Mouse (Mus musculus): ENCODE measurements around the gene Vti1a. TPM values are rescaled to one million over a fixed set of nuclear protein-coding genes. Genes with fewer than 3 reads are reported as not detected.

Vti1a gene
- polyA plus RNA-seq, 1 experiment: 39.5 TPM

GRCm38 (mm10) chr19:55508965-55509364 is 192.9 kb downstream of the Vti1a start:
- TF ChIP-seq CTCF (IDR thresholded peaks at IDR 0.05; ENCODE audit: extremely low read depth, insufficient read depth, low read length) (no peak), POLR2A (IDR thresholded peaks at IDR 0.05; ENCODE audit: extremely low read depth, insufficient read depth, low read length) (no peak)
- Histone ChIP-seq H3K4me3 (ENCODE audit: insufficient read depth, low read length) (no peak overlapping the region), H3K27ac (ENCODE audit: insufficient read depth, low read length) (no peak overlapping the region), H3K4me1 (ENCODE audit: control insufficient read depth, insufficient read depth, low read length) (no peaks in the 10 kb centered on the region)

DNA sequence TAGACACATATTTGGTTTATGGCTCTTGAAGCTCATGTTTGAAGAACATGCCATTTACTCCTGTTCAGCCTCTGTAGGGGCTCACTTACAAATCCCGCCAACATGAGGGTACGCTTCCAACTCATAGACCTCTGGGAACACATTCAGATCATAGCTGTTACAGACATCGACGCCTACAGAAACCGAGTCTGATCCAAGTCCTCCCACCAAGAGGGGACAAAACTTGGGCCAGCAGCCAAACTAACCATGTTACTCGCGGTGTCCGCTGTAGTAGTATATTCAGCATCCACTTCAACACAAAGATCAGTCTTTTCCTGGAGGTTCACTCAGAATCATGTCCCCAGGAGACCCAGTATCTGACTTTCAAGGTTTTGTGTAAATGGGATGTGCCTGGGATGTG is 193.5 kb downstream of the Vti1a start:
- Histone ChIP-seq H3K4me1 (ENCODE audit: control insufficient read depth, insufficient read depth, low read length) (no peaks in the 10 kb centered on the region), H3K27ac (ENCODE audit: insufficient read depth, low read length) (no peak overlapping the region), H3K4me3 (ENCODE audit: insufficient read depth, low read length) (no peak overlapping the region)
- TF ChIP-seq CTCF (IDR thresholded peaks at IDR 0.05; ENCODE audit: extremely low read depth, insufficient read depth, low read length) (no peak), POLR2A (IDR thresholded peaks at IDR 0.05; ENCODE audit: extremely low read depth, insufficient read depth, low read length) (no peak)

DNA sequence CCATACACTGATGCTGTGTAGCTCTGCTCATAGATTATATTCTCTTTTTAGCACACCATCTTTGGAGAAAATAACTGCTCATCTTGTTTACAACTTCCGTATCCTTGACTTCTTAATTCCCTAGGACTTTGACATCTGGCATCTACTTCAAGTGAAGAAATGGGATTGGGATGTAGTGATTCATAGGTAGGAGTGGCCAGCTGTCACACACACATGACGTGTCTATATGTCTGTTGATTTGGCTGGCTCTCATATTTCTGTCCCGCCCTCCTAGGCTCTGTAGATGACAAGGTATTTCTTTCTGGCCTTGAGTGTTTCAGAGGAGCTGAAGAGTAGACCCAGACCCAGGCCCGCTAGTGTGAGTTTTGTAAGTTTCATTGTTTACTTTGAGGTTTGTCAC is 197.8 kb downstream of the Vti1a start:
- Histone ChIP-seq H3K4me3 (ENCODE audit: insufficient read depth, low read length) (no peak overlapping the region), H3K4me1 (ENCODE audit: control insufficient read depth, insufficient read depth, low read length) (no peaks in the 10 kb centered on the region), H3K27ac (ENCODE audit: insufficient read depth, low read length) (no peak overlapping the region)
- TF ChIP-seq CTCF (IDR thresholded peaks at IDR 0.05; ENCODE audit: extremely low read depth, insufficient read depth, low read length): no peak
- no peak for TF ChIP-seq POLR2A (IDR thresholded peaks at IDR 0.05; ENCODE audit: extremely low read depth, insufficient read depth, low read length)

GRCm38 (mm10) chr19:55520236-55520635 is 204.1 kb downstream of the Vti1a start:
- Histone ChIP-seq H3K4me1 (ENCODE audit: control insufficient read depth, insufficient read depth, low read length) (no peaks in the 10 kb centered on the region), H3K27ac (ENCODE audit: insufficient read depth, low read length) (no peak overlapping the region), H3K4me3 (ENCODE audit: insufficient read depth, low read length) (no peak overlapping the region)
- TF ChIP-seq POLR2A (IDR thresholded peaks at IDR 0.05; ENCODE audit: extremely low read depth, insufficient read depth, low read length): no peak
- no peak for TF ChIP-seq CTCF (IDR thresholded peaks at IDR 0.05; ENCODE audit: extremely low read depth, insufficient read depth, low read length)

DNA sequence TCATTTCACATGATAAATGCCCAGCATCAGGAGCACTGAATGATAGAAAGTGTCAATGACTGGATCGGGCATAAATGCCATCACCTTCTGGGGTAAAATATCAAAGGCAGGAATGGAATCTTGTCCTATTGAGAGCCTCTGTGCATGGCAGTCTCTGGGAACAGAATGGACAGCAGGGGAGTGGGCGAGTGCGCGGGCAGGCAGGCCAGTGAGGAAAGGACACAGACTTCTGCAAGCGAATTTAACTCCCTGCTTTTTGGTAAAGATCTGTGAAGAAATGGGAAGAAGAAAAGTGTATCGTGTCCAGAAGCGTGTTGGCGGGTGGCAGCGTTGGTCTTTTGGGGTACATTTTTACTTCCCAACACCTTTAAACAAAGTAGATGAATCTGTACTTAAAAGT is 207.2 kb downstream of the Vti1a start:
- Histone ChIP-seq H3K4me3 (ENCODE audit: insufficient read depth, low read length) (no peak overlapping the region), H3K4me1 (ENCODE audit: control insufficient read depth, insufficient read depth, low read length) (no peaks in the 10 kb centered on the region), H3K27ac (ENCODE audit: insufficient read depth, low read length) (no peak overlapping the region)
- TF ChIP-seq CTCF (IDR thresholded peaks at IDR 0.05; ENCODE audit: extremely low read depth, insufficient read depth, low read length): no peak
- no peak for TF ChIP-seq POLR2A (IDR thresholded peaks at IDR 0.05; ENCODE audit: extremely low read depth, insufficient read depth, low read length)

DNA sequence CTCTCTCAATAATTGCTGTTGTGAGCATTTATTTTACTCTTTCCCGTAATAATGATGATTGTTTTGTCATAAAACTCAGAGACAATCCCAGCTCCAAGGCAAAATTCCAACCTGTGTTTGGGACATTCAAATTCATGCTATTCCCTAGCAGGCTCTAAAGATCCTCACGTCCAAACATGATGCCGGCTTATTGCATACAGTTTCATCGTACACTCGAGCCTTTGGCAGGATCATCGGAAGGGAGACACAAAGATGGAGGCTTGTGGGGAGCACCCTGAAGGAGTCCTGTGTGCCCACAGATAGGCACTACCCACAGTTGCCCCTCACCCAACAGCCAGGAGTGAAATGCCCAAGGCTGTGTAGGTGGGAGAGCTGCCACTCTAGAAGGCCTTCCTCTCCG is 208.3 kb downstream of the Vti1a start:
- TF ChIP-seq CTCF (IDR thresholded peaks at IDR 0.05; ENCODE audit: extremely low read depth, insufficient read depth, low read length) (no peak), POLR2A (IDR thresholded peaks at IDR 0.05; ENCODE audit: extremely low read depth, insufficient read depth, low read length) (no peak)
- no peak overlapping the region for H3K4me3 ChIP-seq (ENCODE audit: insufficient read depth, low read length)

DNA sequence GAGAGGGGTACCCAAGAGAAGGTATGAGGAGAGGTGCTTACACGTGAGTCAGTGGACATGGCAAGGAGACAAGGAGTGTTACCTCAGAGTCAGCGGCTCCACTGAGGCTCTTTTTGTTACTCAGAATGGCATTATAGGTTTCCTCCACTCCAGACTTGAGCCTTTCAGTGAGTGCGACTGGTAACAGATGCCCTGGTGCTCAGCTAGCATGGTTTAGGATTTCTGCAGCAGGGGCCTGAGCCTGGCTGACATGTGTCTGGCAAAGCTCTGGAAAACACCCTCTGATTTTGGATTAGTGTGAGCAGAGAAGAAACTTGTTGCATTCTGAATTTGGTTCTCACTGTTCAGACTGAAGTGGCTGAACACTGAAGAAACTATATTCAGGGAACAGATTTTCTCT is 209.0 kb downstream of the Vti1a start:
- TF ChIP-seq CTCF (IDR thresholded peaks at IDR 0.05; ENCODE audit: extremely low read depth, insufficient read depth, low read length) (no peak), POLR2A (IDR thresholded peaks at IDR 0.05; ENCODE audit: extremely low read depth, insufficient read depth, low read length) (no peak)
- H3K4me3 ChIP-seq (ENCODE audit: insufficient read depth, low read length): no peak overlapping the region
- H3K4me1 ChIP-seq (ENCODE audit: control insufficient read depth, insufficient read depth, low read length): no peaks in the 10 kb centered on the region
- H3K27ac ChIP-seq (ENCODE audit: insufficient read depth, low read length): no peak overlapping the region

More for the DNA sequence above, 208.3 kb downstream of the Vti1a start:
- H3K27ac ChIP-seq (ENCODE audit: insufficient read depth, low read length): no peak overlapping the region
- no peaks in the 10 kb centered on the region for H3K4me1 ChIP-seq (ENCODE audit: control insufficient read depth, insufficient read depth, low read length)

GRCm38 (mm10) chr19:55526717-55527235 is 210.7 kb downstream of the Vti1a start:
- Histone ChIP-seq H3K4me3 (ENCODE audit: insufficient read depth, low read length) (no peak overlapping the region), H3K27ac (ENCODE audit: insufficient read depth, low read length) (no peak overlapping the region), H3K4me1 (ENCODE audit: control insufficient read depth, insufficient read depth, low read length) (no peaks in the 10 kb centered on the region)
- TF ChIP-seq CTCF (IDR thresholded peaks at IDR 0.05; ENCODE audit: extremely low read depth, insufficient read depth, low read length): no peak
- TF ChIP-seq POLR2A (IDR thresholded peaks at IDR 0.05; ENCODE audit: extremely low read depth, insufficient read depth, low read length): no peak

DNA sequence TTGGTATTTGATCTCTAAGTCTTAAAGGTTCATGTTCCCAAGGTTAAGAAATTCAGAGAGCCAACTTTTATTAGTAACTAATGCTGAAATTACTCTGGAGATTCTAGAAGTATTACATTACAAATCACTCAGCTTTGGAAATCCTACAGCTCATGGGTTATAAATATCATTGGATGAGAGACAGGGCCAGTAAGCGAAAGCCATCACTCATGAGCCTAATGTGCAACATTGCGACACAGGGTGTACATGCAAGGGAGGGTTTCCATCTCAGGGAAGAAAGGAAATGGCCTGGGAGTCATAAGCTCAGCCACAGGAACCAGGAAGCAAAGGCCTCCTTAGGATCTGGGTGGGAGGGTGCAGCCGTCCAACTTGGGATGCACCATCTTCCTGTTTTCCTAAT is 213.9 kb downstream of the Vti1a start:
- Histone ChIP-seq H3K4me3 (ENCODE audit: insufficient read depth, low read length) (no peak overlapping the region), H3K27ac (ENCODE audit: insufficient read depth, low read length) (no peak overlapping the region), H3K4me1 (ENCODE audit: control insufficient read depth, insufficient read depth, low read length) (no peaks in the 10 kb centered on the region)
- TF ChIP-seq POLR2A (IDR thresholded peaks at IDR 0.05; ENCODE audit: extremely low read depth, insufficient read depth, low read length) (no peak), CTCF (IDR thresholded peaks at IDR 0.05; ENCODE audit: extremely low read depth, insufficient read depth, low read length) (no peak)

DNA sequence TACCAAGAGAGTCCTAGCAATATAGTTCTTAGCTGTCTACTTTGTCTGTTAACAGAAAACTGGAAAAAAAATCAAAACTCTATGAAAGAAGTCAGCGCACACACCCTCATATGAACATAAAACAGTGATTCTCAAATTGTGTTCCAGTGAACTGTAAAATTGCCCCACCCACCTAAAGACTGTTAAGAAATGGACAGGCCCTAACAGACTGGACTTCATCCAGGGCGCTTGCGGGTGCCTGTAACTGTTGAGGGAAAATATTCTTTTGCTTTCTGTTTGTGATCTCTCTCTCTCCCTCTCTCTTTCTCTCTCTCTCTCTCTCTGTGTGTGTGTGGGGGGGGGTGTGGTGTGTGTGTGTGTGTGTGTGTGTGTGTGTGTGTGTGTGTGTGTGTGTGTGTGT is 216.6 kb downstream of the Vti1a start:
- Histone ChIP-seq H3K4me3 (ENCODE audit: insufficient read depth, low read length) (no peak overlapping the region), H3K4me1 (ENCODE audit: control insufficient read depth, insufficient read depth, low read length) (no peaks in the 10 kb centered on the region), H3K27ac (ENCODE audit: insufficient read depth, low read length) (no peak overlapping the region)
- no peak for TF ChIP-seq CTCF (IDR thresholded peaks at IDR 0.05; ENCODE audit: extremely low read depth, insufficient read depth, low read length)
- no peak for TF ChIP-seq POLR2A (IDR thresholded peaks at IDR 0.05; ENCODE audit: extremely low read depth, insufficient read depth, low read length)

All from cortical plate, adult 2 months (tissue).